Mouse (Mus musculus) olfactory bulb, adult 2 months (tissue): ENCODE results near the gene Meis2. TPM values are rescaled to one million over a fixed set of nuclear protein-coding genes. Genes with fewer than 3 reads are reported as not detected.

Experiments
- H3K27ac ChIP-seq: fragments of 200-500 bp; 2 replicates; pipeline ENCODE4 v1.5.1; 2012; ENCODE audit warnings: low read depth, low read length; ENCODE audit not compliant: insufficient read depth
- H3K4me1 ChIP-seq: fragments of 200-500 bp; 2 replicates; pipeline ENCODE4 v1.6.1; 2012; ENCODE audit warnings: low read length; ENCODE audit not compliant: control insufficient read depth, insufficient read depth
- H3K4me3 ChIP-seq: fragments of 200-500 bp; 2 replicates; pipeline ENCODE4 v1.5.1; 2012; ENCODE audit warnings: mild to moderate bottlenecking, low read depth, low read length, moderate library complexity; ENCODE audit not compliant: insufficient read depth
- CTCF ChIP-seq: fragments of 200-500 bp; IDR thresholded peaks from 2 replicates; pipeline ENCODE4 v1.5.1; 2012; ENCODE audit warnings: low read depth, mild to moderate bottlenecking, low read length, moderate library complexity; ENCODE audit not compliant: insufficient read depth
- POLR2A ChIP-seq: fragments of 200-500 bp; IDR thresholded peaks from 2 replicates; pipeline ENCODE4 v1.6.1; 2012; ENCODE audit warnings: mild to moderate bottlenecking, low read depth, low read length, moderate library complexity; ENCODE audit not compliant: insufficient read depth
- WGBS: fragments of 180-500 bp; shearing (Covaris S2); methylation state at CpG from one replicate; pipeline ENCODE4 v1.1.7; 2018; 5-methylcytosine and 5-hydroxymethylcytosine counted together
- polyA plus RNA-seq: library from polyadenylated mRNA; stranded (reverse); fragments of >200 nt; gene quantifications from 2 replicates; pipeline ENCODE4 v1.2.4, GENCODE M21; 2012; ENCODE audit warnings: low replicate concordance; ENCODE audit not compliant: missing spikeins, insufficient read depth, insufficient read length

Gene Meis2
- polyA plus RNA-seq, 1 experiment, result 356 TPM

- no peak for TF ChIP-seq POLR2A
- no peak for TF ChIP-seq CTCF
- WGBS, result 10% methylated on average over 11 of the region's 11 CpGs
- H3K27ac ChIP-seq, result peak overlapping the region; percentile 78
- H3K4me1 ChIP-seq, result peaks cover 32% of the 10 kb centered on the region
- no peak overlapping the region for H3K4me3 ChIP-seq
These were observed 208.2 kb downstream of the Meis2 start for GRCm38 (mm10) chr2:115857123-115858080.

GRCm38 (mm10) chr2:115856401-115857073, 209.1 kb downstream of the Meis2 start:
- Histone ChIP-seq H3K27ac (peak overlapping the region; percentile 83), H3K4me3 (no peak overlapping the region), H3K4me1 (peaks cover 39% of the 10 kb centered on the region)
- TF ChIP-seq POLR2A (no peak), CTCF (no peak)
- WGBS, result 4% methylated on average over 13 of the region's 13 CpGs

- WGBS, result under 1% methylated on average over 33 of the region's 33 CpGs
- peak; percentile 97 for TF ChIP-seq CTCF
- 0 out of 2 replicates have a peak, but pooled peaks have one; percentile 30 for TF ChIP-seq POLR2A
- Histone ChIP-seq H3K4me3 (no peak overlapping the region), H3K4me1 (peaks cover 37% of the 10 kb centered on the region), H3K27ac (peak overlapping the region; percentile 83)
These were observed 209.9 kb downstream of the Meis2 start for GRCm38 (mm10) chr2:115855511-115856400.

GRCm38 (mm10) chr2:115854828-115855311, 210.8 kb downstream of the Meis2 start:
- TF ChIP-seq CTCF (no peak), POLR2A (no peak)
- Histone ChIP-seq H3K4me3 (peak overlapping the region; percentile 40), H3K4me1 (peaks cover 30% of the 10 kb centered on the region), H3K27ac (peak overlapping the region; percentile 96)
- 14% methylated on average over 25 of the region's 25 CpGs for WGBS

GRCm38 (mm10) chr2:115854007-115854827, 211.4 kb downstream of the Meis2 start:
- Histone ChIP-seq H3K4me3 (peak overlapping the region; percentile 40), H3K4me1 (peaks cover 23% of the 10 kb centered on the region), H3K27ac (peak overlapping the region; percentile 96)
- TF ChIP-seq POLR2A (no peak), CTCF (no peak)
- WGBS, result 23% methylated on average over 14 of the region's 14 CpGs

GRCm38 (mm10) chr2:115853221-115853620, 212.4 kb downstream of the Meis2 start:
- Histone ChIP-seq H3K27ac (peak overlapping the region; percentile 96), H3K4me1 (peaks cover 22% of the 10 kb centered on the region), H3K4me3 (no peak overlapping the region)
- TF ChIP-seq POLR2A, result no peak
- no peak for TF ChIP-seq CTCF
- WGBS, result 31% methylated on average over 4 of the region's 4 CpGs

- peaks cover 22% of the 10 kb centered on the region for H3K4me1 ChIP-seq
- TF ChIP-seq POLR2A, result no peak
- TF ChIP-seq CTCF, result no peak
- WGBS, result 2% methylated on average over 22 of the region's 22 CpGs
- H3K4me3 ChIP-seq, result peak overlapping the region; percentile 15; the same call in 1 of the 2 replicates
- peak overlapping the region; percentile 96 for H3K27ac ChIP-seq
These were observed 213.0 kb downstream of the Meis2 start for GRCm38 (mm10) chr2:115852615-115853014.

GRCm38 (mm10) chr2:115852109-115852508, 213.5 kb downstream of the Meis2 start:
- Histone ChIP-seq H3K4me3 (0 out of 2 replicates have a peak overlapping the region, but pooled peaks have one; percentile 15), H3K4me1 (peaks cover 22% of the 10 kb centered on the region), H3K27ac (peak overlapping the region; percentile 96)
- TF ChIP-seq POLR2A, result no peak
- no peak for TF ChIP-seq CTCF
- 16% methylated on average over 11 of the region's 11 CpGs for WGBS
